Mouse (Mus musculus) neutrophil, adult 83 days (primary cell): ENCODE measurements around the gene Klra6. TPM values are rescaled to one million over a fixed set of nuclear protein-coding genes. Genes with fewer than 3 reads are reported as not detected.

Source experiments
- total RNA-seq, 2 experiments: library from RNA; stranded (reverse); gene quantifications; one replicate each; pipeline ENCODE4 v1.2.4; 2023

The Klra6 gene
- total RNA-seq: not detected

GRCm38 (mm10) chr6:130026854-130027253 is at the start of gene Klra6:
Gene Klra6 (minus strand): TSS chr6:130026954.

DNA sequence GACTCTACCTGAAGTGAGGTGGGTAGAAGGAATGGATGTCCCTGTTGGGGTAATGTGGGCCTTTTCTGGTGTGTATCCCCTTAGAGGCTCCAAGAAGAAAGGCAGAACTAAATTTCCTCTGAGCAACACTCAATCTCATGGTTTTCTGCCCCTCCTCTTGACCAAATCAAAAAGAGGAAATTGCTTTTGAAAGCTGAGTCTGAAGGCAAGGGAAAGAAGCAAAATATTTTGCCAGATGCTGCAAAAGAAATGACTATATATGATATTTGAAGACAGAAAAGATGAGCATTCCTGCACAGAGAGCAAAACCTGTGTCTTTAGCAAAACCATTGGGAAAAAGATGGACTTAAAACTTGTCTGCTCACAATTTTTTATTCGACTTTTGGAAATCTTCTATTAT is 40.4 kb upstream of the Klra6 start, which contains the start of gene Klra4:
Klra4 (minus strand) TSS at position 101 of the 400 bp plus-strand sequence.

Other genes with a start within 250 kb of the Klra6 start
- not detected for gene Gm156, start 242.7 kb downstream of the Klra6 start, total RNA-seq
- gene Gm17631, start 164.3 kb downstream of the Klra6 start, total RNA-seq: not detected
- gene Klra17, start 150.3 kb downstream of the Klra6 start, total RNA-seq: 10 to 100 TPM; 45.4 to 70.7 TPM
- not detected for gene Klra5, start 109.3 kb downstream of the Klra6 start, total RNA-seq
- not detected for gene Klra4, start 40.3 kb upstream of the Klra6 start, total RNA-seq
- 1 to 10 TPM; 1.2 to 1.4 TPM for gene Klra8, start 102.9 kb upstream of the Klra6 start, total RNA-seq
- under 1 TPM; 0.39 to 0.62 TPM for gene Klra9, start 166.2 kb upstream of the Klra6 start, total RNA-seq
- not detected for gene Klra7, start 206.4 kb upstream of the Klra6 start, total RNA-seq